Mouse (Mus musculus) layer of hippocampus, postnatal 36 days (tissue): ENCODE results near the gene Cldn14. TPM values are rescaled to one million over a fixed set of nuclear protein-coding genes. Genes with fewer than 3 reads are reported as not detected.
A peak's percentile ranks its signal among the peaks of the same experiment; 100 is the strongest.

ENCODE experiments used
- DNase-seq, 2 experiments: peaks; one replicate each; pipeline ENCODE4 v3.0.0; 2022
- total RNA-seq, 2 experiments: library from RNA; stranded (reverse); gene quantifications; 2 replicates each; pipeline ENCODE4 v1.2.3; 2021

Cldn14 gene
- total RNA-seq, 2 experiments from 2014 or later, result 1.5 TPM

- no peak for DNase-seq
Observed at GRCm38 (mm10) chr16:93944301-93944700, 64.3 kb downstream of the Cldn14 start.

GRCm38 (mm10) chr16:93942796-93943502 is 65.7 kb downstream of the Cldn14 start:
- DNase-seq, result no peak

- no peak for DNase-seq
Observed at GRCm38 (mm10) chr16:93941781-93942567, 66.7 kb downstream of the Cldn14 start.

- DNase-seq, result no peak
Observed at GRCm38 (mm10) chr16:93939961-93940360, 68.7 kb downstream of the Cldn14 start.

- peak; percentile 61 to 76 for DNase-seq
Observed at GRCm38 (mm10) chr16:93938400-93938846, 70.2 kb downstream of the Cldn14 start.

GRCm38 (mm10) chr16:93935009-93935408 is 73.6 kb downstream of the Cldn14 start:
- no peak for DNase-seq

- no peak for DNase-seq
Observed at GRCm38 (mm10) chr16:93934588-93934987, 74.0 kb downstream of the Cldn14 start.

- no peak for DNase-seq
Observed at GRCm38 (mm10) chr16:93932185-93933168, 76.2 kb downstream of the Cldn14 start.

GRCm38 (mm10) chr16:93929370-93930032 is 79.1 kb downstream of the Cldn14 start:
- DNase-seq, result no peak

- no peak for DNase-seq
Observed at GRCm38 (mm10) chr16:93925684-93926247, 82.9 kb downstream of the Cldn14 start.

- DNase-seq, result no peak
Observed at GRCm38 (mm10) chr16:93923788-93924187, 84.8 kb downstream of the Cldn14 start.

- DNase-seq, result no peak
Observed at GRCm38 (mm10) chr16:93922835-93923389, 85.7 kb downstream of the Cldn14 start.

GRCm38 (mm10) chr16:93920673-93921072 is 88.0 kb downstream of the Cldn14 start:
- DNase-seq, result no peak

- no peak for DNase-seq
Observed at GRCm38 (mm10) chr16:93919189-93919588, 89.4 kb downstream of the Cldn14 start.

- no peak for DNase-seq
Observed at GRCm38 (mm10) chr16:93918679-93919060, 90.0 kb downstream of the Cldn14 start.

- DNase-seq, result peak; percentile 73 to 81
Observed at GRCm38 (mm10) chr16:93917712-93918678, 90.6 kb downstream of the Cldn14 start.

- DNase-seq, result no peak
Observed at GRCm38 (mm10) chr16:93915338-93915849, 93.2 kb downstream of the Cldn14 start.

GRCm38 (mm10) chr16:93913881-93914576 is 94.6 kb downstream of the Cldn14 start:
- no peak for DNase-seq

- DNase-seq, result no peak
Observed at GRCm38 (mm10) chr16:93912808-93913207, 95.8 kb downstream of the Cldn14 start.
